Mouse (Mus musculus) adrenal gland, adult 2 months (tissue): ENCODE data around the gene Phactr2. TPM values are rescaled to one million over a fixed set of nuclear protein-coding genes. Genes with fewer than 3 reads are reported as not detected.
"Not testable (repeated sequence)": the region's sequence is repeated elsewhere in the genome, so short reads cannot be mapped to it uniquely, and the experiment has no call there.

Experiments used
- DNase-seq: peaks from one replicate; pipeline ENCODE4 v3.0.0; 2021
- polyA plus RNA-seq: library from polyadenylated mRNA; depleted of rRNA; stranded (reverse); fragments of >200 nt; gene quantifications from 2 replicates; pipeline ENCODE4 v1.2.3, GENCODE M21; 2012
- total RNA-seq, 2 experiments: library from RNA; stranded (reverse); gene quantifications; 2 replicates each; pipeline ENCODE4 v1.2.3; 2021

Phactr2 gene
- total and polyA plus RNA-seq, 3 experiments, result 8.0 to 27.2 (median 26.8) TPM

DNA sequence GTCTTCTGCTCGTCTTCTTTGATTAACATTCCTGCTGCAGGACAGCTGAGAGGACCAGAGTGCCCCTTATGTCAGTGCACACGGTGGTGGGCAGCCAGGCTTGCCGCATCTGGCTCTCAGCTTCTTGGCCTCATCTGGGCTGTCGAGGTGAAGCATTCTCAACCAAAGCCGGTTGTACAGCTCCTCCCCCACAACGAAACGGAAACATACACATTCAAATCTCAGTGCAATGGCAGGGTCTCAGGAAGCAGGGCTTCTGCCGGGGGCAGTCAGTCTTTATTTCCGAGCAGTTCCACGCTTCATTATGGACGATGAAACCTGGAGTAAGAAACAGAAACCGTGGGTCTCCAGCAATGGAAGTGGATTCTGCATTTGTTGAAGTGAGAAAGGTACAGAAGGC lies 260.3 kb downstream of the Phactr2 start:
- DNase-seq, result no peak

DNA sequence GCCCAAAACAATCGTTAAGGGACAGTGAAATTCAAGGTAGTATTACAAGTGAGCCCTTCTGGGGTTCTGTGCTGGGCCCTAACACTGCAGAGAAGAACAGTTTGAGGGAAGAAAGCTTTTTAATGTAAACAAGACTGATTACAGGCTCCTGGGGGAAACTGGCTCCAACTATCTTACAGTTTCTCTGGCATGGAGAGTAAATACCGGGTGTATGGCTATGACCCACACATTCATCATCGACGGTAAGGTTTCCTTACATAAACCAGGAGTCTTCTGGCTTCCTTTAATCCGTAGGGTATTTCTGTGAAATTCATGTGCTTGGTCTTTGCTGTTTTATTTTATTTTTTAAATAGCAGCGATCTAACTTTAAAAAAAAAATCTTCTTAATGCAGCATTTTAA lies 261.4 kb downstream of the Phactr2 start:
- DNase-seq, result no peak

DNA sequence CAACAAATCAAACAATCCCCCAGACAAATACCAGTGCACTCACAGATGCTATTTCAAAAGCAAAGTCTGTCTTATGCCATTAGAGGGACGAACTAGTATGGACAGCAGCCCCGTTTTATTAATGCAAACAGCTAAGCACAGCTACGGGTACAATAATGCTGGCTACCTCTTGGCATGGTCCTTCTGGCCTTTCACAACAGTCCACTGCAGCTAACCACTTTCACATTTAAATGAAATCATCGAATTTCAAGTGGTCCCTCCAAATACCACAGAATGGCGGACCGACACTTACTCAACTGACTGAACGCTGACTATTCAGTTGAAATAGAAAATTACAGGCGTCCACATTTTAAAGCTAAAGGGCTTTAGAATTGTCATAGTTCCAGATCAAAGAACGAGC lies 261.9 kb downstream of the Phactr2 start:
- DNase-seq, result no peak

DNA sequence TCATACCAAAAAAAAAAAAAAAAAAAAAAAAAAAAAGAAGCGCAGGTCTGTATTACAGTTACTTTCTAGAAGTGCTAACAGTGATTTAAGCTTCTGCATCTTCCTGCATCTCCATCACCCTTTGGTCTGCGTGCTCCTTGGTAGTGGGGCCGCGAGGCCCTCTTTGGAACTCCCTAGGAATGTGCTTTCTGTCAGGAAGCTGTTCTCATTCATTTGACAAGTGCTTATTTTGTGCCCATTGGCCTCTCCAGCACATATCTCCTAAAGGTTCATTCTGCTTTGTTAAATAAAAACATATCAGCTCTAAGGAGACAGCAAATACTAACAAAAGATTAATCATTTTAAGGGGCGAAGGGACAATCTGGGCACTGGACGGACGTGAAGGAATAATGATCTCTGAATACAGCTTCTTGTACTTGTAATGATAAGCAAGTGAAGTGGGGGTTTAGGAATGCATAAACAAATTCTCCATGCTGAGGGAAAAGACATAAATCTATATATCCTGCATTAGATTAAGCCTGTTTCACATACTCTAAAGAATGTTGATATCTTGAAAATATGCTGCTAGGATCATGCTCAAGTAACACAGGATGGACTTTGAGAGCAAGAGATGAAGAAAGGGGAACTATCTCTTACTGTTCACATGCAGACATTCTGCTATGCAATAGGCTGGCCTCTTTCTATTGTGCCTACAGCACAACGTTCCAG lies 264.1 kb downstream of the Phactr2 start:
- no peak for DNase-seq

DNA sequence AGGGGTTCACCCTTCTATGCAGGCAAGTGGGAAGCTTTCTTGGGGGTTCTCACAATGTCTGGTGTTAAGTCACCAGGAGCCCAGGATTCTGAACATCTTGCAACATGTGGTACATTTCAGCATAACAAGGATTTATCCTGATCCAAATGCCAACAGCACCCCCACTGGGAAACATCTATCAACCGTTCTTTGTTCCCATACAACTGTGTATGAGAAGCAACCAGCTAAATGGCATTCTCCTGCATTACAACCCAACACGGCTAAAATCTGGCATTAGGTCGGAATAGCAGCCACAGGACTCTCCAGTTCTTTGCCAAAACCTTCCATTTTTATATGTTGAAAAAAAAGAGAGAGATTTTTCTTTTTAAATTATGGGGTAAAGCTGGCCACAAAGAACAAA lies 264.7 kb downstream of the Phactr2 start:
- DNase-seq, result no peak

DNA sequence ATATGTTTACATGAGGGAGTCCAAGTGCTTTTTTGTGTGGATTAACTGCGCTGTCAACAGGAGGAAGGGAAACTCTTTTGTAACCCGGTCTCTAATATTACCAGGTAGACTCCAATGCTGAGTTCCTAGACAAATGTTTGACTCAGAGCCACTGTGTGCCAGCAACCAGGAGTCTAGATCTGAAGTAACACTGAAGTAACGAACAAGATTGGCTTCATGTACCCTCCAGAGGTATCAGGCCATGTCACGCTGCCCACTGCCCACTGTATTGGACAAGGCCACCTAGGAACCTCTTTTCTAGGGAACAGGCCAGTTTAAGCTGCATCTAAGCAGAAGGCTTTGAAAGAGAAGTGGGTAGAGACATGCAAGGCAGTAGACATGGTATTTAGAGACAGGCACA lies 265.2 kb downstream of the Phactr2 start:
- no peak for DNase-seq

DNA sequence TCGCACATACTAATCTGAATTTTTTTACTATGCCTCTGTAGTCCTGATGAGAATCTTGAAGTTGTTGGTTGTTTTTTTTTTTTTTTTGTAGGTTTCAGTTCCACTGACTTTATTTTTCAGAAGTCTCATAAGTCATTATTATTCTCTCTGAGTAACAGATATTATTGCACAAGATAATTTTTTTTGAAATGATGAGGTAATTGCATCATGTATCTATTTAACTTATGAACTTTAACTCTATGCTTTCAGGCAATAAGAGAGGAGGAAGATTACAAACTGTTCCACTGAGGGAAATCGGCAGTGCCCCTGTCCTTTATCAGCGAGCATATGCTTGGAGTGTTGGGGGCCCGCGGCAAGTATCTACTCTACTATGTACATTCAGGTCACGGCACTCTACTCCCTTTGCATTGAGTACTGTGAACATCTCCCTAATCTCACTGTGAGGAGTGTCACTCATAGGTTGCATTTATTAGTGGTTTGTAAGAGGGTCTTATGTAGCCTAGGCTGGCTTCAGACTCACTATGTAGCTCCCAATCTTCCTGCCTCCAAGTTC lies 272.4 kb downstream of the Phactr2 start:
- no peak for DNase-seq

DNA sequence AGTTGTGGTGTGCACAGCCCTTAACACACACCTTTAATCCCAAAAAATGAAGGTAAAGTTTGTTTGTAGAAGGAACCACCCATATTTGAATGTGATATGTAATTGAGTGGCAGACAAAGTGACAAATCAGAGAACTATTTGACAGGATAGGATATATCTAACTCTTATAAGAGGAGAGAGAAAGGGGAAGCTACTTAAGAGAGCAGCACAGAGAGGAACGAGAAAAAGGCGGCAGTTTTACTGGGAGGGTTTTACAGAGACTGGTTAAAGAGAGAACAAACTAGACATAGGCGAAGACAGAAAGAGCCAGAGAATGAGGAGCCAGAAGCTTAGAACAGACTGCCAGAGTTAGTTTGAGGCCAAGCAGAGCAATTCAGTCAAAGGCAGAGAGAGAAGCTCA lies 273.4 kb downstream of the Phactr2 start:
- DNase-seq, result no peak

DNA sequence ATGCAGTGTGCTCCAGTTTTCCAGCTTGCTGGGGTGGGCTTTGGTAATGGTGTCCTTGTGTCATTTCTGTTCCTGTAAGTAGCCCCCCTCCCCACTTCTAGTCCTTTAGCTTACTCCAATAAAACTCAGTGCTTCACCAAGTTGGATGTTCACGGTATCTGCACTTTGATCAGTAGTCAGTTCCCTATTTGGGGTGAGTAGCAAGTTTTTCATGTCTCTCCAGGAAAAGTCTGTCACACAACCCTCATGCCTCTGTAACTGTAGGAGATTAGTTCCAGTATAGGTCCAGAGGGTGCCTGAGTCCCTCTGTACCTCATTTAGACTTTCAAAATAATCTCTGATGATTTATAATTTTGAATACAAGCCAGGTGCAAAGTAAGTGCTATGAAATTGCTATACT lies 275.0 kb downstream of the Phactr2 start:
- DNase-seq, result no peak

DNA sequence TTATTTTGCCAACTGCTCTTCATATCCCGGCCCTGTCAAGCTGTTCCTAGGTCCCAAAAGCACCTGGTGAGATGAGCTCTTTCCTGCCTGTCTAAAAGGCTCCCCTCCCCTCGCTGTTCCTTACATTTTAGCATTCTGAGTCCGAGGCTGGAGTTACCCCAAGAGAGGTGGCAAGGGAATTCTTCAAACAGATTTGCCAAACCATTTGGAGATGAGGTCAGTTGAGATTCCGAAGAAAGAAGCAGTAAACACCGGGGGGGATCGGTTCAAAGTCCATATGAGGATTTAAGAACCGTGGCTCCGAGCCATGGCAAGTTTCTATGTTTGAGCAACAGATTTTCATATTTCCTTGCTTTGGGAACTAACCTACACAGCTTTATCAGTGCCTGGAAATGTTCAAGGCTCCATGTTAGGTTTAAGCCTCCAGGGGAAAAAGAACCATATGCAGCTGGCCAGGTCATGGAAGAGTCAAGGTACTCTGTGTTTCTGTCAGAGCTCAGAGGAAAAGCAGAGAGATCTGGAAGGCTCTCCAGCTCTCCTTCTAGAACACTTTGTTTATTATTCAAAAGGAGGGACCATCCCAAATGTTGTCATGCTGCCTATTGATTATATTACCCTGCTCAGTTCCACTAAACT lies 277.2 kb downstream of the Phactr2 start:
- DNase-seq, result no peak

DNA sequence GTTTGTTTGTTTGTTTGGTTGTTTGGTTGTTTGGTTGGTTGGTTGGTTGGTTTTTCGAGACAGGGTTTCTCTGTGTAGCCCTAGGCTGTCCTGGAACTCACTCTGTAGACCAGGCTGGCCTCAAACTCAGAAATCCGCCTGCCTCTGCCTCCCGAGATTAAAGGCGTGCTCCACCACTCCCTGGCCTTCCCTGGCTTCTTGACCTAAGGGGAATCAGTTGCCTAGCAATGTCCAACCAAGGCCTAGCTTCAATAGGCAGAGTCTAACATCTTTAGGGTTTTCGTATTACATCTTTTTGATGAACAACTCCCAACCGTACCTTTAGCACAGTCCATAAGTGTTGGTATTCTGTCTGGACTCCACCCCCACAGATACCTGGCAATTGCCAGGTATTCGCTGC lies 280.7 kb downstream of the Phactr2 start:
- DNase-seq, result not testable (repeated sequence)

DNA sequence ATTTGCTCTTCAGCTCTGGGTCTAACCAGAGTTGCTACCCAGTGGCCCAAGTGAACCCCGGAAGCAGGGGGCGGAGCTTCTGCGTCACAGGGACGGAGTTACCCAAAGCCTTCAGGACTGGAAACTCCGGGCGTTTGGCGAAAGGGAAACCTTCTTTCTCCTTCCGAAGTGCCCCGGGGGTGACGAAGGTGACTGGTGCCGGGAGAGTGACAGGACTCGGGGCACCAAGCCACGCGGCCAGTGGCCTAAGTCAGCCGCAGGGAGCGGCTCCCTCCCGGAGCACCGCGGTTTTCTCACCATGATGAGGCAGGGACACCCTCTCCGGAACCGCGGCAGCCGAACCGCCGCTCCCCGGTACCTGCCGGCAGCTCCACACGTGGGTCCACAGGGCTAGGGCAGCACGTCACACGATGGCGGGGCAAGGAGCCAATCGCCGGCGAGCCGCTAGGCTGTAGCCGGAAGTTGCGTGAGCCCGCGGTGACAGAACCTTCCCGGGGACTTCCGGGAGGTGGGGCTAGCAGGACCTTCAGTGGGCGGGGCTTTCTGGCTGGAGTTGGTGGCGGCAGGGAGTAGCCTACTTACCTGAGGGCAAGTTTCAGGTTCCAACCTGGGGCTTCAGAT lies 281.4 kb downstream of the Phactr2 start, which contains the start of gene Ltv1:
Gene Ltv1, minus strand, starts transcription at position 438 of the 621 bp plus-strand sequence.
- DNase-seq, result peak; percentile 97

DNA sequence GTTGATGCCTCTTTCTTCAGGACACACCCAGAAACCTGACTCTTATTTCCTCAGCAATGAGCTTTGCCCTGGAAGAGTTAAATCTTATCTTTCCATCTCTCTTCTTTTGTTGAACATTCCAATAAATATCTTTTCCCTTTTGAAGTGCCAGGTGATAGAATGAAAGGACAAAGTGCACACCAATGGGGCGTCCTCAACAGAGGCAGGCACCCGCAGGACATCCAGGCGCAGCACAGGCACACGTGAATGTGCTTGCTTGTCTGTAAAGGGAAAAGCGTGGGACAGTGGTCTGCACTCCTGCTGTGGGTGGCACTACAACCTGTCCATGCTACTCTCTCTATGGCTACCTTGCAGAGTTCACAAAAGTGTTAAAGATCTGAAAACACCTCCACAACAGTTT lies 284.3 kb downstream of the Phactr2 start:
- DNase-seq, result no peak

DNA sequence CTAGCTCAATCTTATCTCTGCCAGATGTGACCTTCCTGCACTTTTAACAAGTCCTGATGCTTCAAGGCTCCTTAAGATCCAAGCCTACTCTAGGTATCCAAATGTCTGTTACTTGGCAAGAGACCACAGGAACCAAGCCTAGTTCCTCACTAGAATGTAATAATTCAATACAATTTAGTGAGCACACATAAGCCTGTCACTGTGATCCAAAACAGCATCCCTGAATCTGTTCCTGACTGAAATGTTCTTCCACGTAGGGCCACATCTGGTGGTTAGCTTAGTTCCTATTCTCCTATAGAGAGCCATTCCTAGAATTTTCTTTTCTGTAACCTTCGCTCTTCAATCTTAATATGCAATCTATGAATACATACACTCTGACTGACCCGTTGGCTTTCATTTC lies 287.5 kb downstream of the Phactr2 start:
- no peak for DNase-seq

DNA sequence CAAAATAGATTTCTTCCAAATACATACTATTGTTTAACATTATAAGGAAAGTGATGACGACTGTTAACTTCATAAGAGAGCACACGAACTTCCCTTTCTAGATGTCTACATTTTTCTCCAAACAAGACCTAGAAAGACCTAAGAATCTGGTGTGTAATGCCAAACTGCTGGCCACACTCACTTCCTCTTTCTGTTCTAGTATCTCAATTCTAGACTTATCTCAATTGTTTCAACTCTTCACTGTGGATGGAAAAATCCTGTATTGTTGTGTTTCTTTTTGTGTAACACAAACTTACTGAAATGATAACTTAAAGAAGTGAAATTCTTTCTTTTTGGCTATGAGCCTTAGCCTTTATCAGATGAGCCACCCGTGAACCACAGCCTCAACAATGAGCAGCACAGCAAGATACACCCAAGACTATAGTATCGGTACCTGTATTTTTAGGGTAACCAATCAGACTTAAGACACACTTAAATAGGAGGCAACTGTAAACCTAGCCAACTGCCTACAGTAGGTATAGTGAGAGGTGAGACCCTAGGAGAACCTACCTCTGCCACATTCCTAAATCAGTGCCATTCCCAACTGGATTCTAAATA lies 289.9 kb downstream of the Phactr2 start:
- no peak for DNase-seq

DNA sequence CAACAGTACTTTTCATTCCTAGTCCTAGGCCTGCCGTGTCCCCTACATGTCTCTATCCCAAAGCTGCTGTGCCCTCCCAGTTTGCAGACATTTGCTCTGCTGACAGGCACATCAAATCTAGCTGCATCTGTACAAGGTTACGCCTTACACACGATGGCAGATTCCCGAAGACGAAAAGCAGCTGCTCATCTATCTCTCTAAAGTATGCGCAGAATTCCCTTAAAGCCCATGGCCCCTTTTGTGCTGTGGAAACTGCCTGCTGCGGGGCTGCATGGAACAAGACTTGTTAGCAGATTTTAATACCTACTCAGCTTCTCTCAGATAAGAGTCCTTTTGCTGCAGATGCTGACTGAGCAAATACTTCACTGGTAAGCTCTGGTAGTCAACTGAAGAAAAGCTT lies 294.0 kb downstream of the Phactr2 start:
- DNase-seq, result no peak

DNA sequence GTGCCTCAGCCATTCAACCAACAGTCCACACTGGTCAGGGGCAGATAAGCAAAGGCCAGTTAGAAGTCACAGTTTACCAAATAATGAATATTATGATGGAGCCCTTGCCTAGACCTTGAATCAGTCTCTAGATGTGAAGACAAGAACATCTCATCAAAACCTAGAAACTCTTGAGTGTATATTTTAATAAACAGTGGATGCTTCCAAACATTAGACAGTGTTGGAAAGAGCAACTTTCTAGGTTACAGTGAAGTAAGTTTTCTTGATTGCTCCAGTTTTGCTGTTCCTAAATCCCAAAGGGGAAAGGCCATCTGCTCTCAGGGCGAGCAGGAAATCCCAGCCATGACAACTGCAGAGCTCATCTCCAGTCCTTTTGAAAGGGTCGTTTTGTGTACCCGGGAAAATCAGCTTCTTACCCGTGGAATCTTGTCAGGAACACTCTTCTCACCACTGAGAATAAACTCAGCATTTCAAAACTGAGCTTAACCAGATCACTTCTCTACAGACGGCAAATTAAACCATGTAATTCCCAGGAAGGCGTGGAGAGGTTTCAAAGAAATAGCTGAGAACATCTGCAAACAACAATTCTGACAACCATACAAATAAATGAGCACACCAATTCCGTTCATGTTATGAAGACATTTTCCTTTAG lies 296.1 kb downstream of the Phactr2 start, which contains the start of gene Zc2hc1b:
Gene Zc2hc1b, minus strand, starts transcription at position 51 of the 652 bp plus-strand sequence.
- no peak for DNase-seq

DNA sequence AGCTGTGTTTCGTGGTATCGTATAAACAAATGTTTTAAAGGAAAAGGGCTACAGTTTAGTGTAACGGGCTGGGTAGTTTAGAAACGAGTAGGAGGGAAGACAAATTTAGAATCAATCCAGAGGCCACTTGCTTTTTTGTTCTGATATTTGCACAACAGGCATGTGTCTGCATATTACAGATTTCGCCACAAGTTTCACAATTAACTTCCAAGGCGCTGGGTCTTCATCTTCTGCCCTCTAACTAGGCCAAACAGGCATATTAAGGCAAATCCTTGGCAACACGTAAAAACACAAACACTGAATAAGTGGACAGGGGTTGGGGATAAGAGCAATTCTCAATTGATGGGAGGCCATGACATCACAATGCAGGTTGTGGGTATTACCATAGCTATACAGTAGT lies 298.3 kb downstream of the Phactr2 start:
- no peak for DNase-seq

DNA sequence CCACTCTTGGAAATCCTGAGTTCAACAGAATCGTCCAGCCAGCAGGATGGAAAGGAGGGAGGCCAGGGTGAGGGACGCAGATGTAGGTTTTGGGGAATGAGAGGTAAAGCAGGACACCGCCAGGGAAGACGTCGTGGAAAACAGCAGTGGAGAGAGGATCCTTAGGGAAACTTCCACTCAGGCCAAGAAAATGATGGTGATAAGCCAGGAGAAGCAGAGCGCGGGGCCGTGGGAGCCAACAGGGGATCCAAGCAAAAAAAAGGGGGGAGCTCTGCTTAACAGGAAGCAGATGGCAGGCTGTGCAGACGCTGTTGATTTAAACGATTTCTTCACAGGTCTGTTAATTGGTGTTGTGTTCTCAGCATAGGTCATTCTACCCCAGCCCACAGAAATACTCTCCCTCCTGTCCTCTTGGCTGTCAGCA lies 301.4 kb downstream of the Phactr2 start:
- no peak for DNase-seq

DNA sequence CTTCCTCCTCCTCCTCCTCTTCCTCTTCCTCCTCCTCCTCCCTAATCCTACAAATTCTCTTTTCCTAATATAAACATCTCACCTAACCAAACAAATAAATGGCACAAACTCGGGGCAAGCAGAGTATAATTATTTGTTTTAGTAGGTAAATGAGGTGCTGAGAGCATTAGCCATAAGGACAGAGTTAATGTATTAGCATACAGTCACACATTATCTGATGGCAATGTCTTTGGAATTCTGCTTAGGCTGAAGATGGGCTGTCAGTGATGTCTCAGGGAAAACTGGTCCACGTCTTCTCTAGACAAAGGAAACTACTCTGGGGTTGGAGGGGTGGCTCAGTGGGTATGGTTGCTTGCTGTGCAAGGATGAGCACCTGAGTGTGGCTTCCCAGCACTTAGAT lies 302.8 kb downstream of the Phactr2 start:
- no peak for DNase-seq

DNA sequence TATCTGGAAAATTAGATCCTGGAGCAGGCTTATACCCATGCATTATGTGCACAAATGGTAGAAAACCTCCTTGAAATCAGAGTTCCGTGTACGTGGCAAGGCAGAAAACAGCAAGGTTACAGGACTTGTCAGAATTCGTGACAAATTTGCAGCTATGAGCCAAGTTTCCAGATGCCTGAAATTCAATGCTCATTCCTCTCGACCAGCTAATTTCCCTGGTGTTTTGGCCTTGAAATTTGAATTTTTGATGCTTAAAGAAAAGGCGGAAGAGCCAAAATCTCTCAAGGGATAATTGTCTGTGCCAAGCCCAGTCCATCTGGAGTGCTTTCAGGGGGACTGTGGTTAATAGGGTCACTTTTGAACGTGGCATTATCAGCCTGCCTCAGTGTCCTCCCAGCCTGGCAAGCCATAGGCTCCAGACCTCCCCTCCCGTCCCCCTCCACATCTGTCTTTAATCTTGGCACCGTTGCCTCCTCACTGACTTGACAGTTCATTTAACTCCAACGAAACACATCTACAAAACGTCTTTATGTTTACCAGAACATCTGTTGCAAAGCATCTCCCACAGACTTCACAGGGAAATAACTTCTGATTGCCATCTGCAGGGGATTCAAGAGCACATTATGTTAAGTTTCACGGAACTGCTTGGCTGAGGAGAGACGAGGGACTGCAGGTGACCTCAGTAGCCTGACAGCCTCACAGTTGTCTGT lies 303.3 kb downstream of the Phactr2 start:
- no peak for DNase-seq
